Mouse (Mus musculus): ENCODE measurements around the gene Timm17b. TPM values are rescaled to one million over a fixed set of nuclear protein-coding genes. Genes with fewer than 3 reads are reported as not detected.

Gene Timm17b
- polyA plus RNA-seq (2017; shearing (Covaris generic)), result 100 to 1,000 TPM; 130 to 136 TPM

DNA sequence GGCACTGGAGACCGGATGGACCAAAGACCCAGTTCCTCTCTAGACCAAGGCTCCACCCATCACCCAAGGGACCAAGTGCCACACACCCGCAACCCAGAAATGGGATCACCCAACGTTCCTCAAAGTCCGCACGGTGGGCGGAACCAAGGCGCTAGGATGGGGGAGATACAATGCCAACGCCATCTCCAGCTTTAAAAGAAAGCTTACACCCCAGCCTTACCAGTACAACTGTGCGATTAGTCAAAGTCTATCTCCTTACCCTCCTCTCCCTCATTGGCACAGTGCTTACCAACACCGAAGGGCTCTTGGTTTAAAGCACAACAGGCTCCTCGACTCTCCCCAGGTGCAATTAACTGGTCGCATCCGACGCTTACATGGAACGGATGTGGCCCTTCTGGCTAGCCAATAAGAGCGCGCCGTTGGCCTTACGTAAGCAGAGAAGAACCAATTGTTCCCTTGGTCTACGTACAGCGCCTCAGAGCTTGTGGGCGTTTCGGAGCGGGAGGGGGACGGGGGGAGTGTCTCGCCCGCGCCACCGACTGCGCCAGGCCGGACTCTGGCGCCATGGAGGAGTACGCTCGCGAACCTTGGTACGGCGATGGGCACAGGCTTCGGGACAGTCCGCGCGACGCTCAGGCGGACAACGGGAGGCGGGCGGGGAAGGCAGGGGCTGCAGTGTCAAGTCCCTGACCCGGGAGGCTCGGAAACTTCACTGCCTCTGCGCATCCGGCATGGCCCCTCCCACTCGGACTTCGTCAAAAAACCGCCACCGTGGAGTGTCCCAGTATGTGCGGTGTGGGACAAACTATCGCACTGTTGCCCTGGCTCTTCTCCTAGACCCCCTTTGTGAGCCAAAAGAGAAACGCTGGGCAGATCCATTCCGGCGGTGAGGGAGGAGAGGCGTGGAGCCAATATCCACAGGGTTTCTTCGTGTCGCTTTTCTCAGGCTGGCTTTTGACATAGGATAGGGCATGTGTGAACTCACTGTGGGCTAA is at the start of gene Timm17b, which contains the start of gene Pqbp1:
TSS of gene Timm17b (plus strand) at position 478 of the 995 bp plus-strand sequence.
TSS of gene Pqbp1 (minus strand) at position 390 of the 995 bp plus-strand sequence.

DNA sequence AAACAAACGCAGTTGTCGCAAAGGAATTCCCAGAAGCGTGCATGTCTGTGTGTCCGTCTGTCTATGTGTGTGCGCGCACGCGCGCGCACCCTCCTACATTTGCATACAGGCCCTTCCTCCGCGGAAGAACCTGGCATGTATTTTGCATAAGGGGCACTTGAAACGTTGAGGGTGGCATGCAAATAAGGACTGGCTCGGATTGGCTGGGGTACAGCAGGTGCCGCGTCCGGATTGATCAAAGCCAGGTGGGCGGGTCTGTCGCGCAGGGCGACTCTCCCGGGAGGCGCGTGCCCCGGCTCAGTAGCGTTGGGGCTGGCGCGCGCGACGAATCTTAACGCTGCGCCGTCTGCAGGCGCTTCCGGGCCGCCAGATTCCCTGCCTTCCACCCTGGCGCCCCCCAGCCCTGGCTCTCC is 21.1 kb upstream of the Timm17b start, which contains the start of gene Pim2:
TSS of gene Pim2 (plus strand) at position 256 of the 413 bp plus-strand sequence.

DNA sequence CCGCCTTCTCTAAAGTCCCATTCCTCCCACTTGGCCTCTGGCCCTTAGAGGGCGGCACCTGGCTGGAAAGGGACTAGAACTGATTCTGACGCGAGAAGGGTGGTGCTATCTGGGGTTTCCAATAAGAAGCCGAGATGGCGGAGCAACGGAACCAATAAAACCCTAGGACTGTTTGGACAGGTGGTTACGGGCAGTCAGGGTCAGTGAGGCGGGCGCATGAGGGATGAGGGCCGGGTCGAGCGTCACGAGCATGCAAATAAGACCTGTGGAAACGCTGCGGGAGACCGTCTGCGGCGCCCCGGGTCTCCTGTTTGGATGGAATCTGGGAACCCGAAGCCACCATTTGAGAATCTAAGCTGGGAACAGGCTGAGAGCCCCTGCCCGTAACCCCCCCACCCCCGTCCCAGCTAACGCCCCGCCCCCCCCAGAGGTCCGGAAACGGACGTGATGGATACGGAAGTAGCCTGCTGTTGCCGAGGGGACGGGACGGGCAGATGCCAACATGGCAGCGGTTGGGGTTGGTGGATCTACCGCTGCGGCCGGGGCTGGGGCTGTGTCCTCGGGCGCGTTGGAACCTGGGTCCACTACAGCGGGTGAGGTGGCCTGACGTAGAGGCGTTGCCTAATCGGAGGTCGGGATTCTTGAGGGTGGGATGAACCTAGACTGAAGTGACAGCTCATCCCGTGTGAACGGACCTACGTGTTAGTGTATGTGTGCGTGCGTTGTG is 15.2 kb upstream of the Timm17b start, which contains the start of gene Slc35a2:
TSS of gene Slc35a2 (plus strand) at position 188 of the 727 bp plus-strand sequence.

DNA sequence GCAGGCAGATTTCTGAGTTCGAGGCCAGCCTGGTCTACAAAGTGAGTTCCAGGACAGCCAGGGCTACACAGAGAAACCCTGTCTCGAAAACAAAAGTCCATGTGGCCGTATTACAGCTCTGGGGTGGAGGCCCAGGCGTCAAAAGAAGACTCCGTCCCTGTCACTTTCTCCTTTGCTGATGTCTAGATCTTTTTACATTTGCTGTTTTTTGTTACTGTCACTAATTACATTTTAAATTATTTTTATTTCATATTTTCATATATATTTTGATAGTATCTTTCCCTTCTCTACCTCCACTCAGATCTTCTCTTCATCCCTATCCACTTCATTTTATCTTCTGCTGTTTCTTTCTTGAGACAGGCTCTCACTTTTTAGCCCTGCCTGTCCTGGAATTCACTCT is 8.6 kb downstream of the Timm17b start, which contains the start of gene Gm10491:
TSS of gene Gm10491 (minus strand) at position 101 of the 400 bp plus-strand sequence.

DNA sequence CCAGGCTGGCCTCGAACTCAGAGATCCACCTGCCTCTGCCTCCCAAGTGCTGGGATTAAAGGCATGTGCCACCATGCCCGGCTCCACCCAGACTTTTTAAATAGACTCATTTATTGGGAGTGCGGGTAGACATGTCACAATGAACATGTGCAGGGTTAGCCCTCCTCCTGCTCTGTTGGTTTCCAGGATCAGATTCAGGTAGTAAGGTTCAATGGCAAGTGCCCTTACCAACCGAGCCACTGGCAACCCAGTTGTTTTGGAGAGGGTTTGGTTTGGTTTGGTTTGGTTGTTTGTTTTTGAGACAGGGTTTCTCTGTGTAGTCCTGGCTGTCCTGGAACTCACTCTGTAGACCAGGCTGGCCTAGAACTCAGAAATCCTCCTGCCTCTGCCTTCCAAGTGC is 10.1 kb downstream of the Timm17b start, which contains the start of gene Gm10490:
TSS of gene Gm10490 (plus strand) at position 301 of the 400 bp plus-strand sequence.

DNA sequence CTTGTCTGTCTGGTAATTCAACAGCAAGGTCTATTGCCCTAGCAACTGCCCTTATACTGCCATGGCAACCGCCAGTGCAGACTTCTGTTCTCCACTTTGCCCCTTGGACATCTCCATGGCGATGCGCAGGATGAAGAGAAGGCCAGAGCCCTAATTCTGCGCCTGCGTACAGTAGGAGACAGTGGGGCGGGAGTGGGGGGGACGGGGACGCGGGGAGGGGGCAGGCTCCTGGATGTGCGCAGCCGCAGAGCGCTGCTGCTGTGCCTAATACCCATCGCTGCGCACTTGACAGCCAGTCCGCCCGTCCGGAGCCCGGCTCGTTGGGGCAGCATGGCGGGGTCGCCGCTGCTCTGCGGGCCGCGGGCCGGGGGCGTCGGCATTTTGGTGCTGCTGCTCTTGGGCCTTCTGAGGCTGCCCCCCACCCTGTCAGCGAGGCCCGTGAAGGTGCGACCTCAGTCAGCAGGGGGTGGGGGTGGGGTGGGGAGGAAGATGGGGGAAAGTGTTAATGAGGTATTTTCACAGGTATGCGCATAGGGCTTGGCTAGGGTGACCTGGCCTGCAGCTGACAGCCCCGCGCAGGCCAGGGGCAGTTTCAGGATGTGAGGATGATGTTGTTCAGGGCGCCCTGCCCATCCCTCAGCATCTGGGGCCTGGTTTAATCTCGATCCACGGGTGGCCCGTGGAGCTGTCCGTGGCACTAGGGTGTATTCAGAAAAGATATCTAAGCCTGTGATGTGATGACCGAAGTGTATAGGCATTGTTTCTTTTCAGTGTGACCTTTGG is 20.6 kb downstream of the Timm17b start, which contains the start of gene Pcsk1n:
TSS of gene Pcsk1n (plus strand) at position 222 of the 783 bp plus-strand sequence.

DNA sequence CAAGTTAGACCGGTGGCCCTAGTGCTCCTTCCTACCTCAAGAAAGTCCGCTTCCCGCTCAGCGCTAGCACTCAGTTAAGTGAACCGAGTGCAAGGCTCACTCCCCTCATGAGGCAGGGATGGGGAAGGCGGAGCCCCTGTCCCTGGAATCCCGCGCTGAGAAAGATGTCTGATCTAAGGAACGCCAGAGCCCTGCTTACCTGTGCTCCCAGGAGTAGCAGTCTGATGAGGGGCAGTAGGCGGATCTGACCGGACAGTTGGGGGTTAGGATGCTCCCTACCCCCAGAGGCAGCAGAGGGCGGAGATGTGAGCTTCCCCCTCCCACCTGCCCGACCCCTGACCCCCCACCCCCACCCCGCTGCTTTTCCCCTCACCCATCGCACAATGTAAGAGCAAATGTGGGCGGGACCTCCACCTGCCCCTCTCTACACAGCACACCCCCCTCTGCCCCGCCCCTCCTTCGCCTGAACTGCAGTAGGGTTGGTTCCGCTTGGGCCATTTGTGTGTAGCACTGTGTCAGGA is 29.2 kb downstream of the Timm17b start, which contains the start of gene Eras:
TSS of gene Eras (minus strand) at position 338 of the 521 bp plus-strand sequence.

DNA sequence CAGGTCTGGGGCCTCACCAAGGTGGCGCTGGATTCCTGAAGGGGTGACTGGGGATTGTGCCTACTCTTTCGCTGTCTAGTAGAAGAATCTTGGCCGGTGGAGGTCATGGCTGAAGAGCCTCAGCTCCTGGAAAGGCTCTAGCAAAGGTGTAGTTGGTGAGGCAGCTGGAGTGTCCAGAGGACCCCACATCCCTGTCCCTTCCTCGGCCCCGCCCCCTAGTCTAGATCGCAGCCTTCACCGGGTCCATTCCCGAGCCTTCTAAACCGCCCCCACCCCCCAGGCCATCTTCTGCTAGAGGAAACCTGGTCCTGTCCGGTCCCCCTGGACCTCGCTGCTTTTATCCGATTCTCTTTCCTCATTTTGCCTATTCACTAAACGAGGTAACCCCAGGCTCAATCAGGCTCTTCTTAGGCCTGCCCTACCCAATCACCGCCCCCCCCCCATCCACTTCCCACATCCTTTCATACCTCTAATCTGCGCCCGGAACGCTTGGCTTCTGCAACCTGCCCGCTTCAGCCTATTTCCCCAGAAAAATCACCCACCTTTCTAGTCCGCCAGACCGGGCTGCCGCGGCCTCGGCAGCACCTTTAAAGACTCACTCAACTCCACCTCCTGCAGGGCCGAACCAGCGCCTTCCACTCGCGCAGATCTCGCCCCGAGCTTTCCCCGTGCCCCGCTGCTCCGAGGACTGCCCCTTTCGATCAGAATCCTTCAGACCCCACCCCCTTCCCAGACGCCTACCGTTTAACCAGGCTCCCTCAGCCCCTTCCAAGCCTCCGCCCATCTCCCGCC is 48.1 kb downstream of the Timm17b start, which contains the start of gene Hdac6:
TSS of gene Hdac6 (minus strand) at position 782 of the 792 bp plus-strand sequence.

Other genes with a start within 250 kb of the Timm17b start
- 10 to 100 TPM; 28.9 to 30.0 TPM for gene Prickle3, start 242.1 kb upstream of the Timm17b start, polyA plus RNA-seq (2017; shearing (Covaris generic))
- gene Plp2, start 228.0 kb upstream of the Timm17b start, polyA plus RNA-seq (2017; shearing (Covaris generic)), result 10 to 100 TPM; 89.2 to 98.4 TPM
- gene Magix, start 218.1 kb upstream of the Timm17b start, polyA plus RNA-seq (2017; shearing (Covaris generic)), result not detected
- gene Gpkow, start 202.2 kb upstream of the Timm17b start, polyA plus RNA-seq (2017; shearing (Covaris generic)), result 10 to 100 TPM; 52.1 to 78.0 TPM
- gene Wdr45, start 185.0 kb upstream of the Timm17b start, polyA plus RNA-seq (2017; shearing (Covaris generic)), result 10 to 100 TPM; 75.7 to 78.1 TPM
- gene Gm45208, start 177.1 kb upstream of the Timm17b start, polyA plus RNA-seq (2017; shearing (Covaris generic)), result not detected
- 10 to 100 TPM; 36.2 to 40.3 TPM for gene Praf2, start 170.9 kb upstream of the Timm17b start, polyA plus RNA-seq (2017; shearing (Covaris generic))
- gene Ccdc120, start 148.5 kb upstream of the Timm17b start, polyA plus RNA-seq (2017; shearing (Covaris generic)), result under 1 TPM; 0.11 to 0.55 TPM
- 10 to 100 TPM; 30.6 to 35.2 TPM for gene Tfe3, start 136.8 kb upstream of the Timm17b start, polyA plus RNA-seq (2017; shearing (Covaris generic))
- gene Gripap1, start 109.6 kb upstream of the Timm17b start, polyA plus RNA-seq (2017; shearing (Covaris generic)), result 10 to 100 TPM; 95.0 to 98.3 TPM
- 1 to 10 TPM in 1 of 2 experiments, under 1 TPM in 1; 0.69 to 2.4 TPM for gene Kcnd1, start 77.1 kb upstream of the Timm17b start, polyA plus RNA-seq (2017; shearing (Covaris generic))
- 100 to 1,000 TPM; 196 to 198 TPM for gene Otud5, start 58.0 kb upstream of the Timm17b start, polyA plus RNA-seq (2017; shearing (Covaris generic))
- gene Pim2, start 21.1 kb upstream of the Timm17b start, polyA plus RNA-seq (2017; shearing (Covaris generic)), result 10 to 100 TPM; 51.7 to 86.2 TPM
- gene Slc35a2, start 15.3 kb upstream of the Timm17b start, polyA plus RNA-seq (2017; shearing (Covaris generic)), result 10 to 100 TPM; 39.3 to 39.5 TPM
- 100 to 1,000 TPM; 144 to 146 TPM for gene Pqbp1, start 88 bp upstream of the Timm17b start, polyA plus RNA-seq (2017; shearing (Covaris generic))
- gene Gm10491, start 8.5 kb downstream of the Timm17b start, polyA plus RNA-seq (2017; shearing (Covaris generic)), result not detected
- gene Gm10490, start 10.2 kb downstream of the Timm17b start, polyA plus RNA-seq (2017; shearing (Covaris generic)), result not detected
- under 1 TPM in 1 of 2 experiments, not detected in 1; 0.38 TPM for gene Pcsk1n, start 20.5 kb downstream of the Timm17b start, polyA plus RNA-seq (2017; shearing (Covaris generic))
- under 1 TPM in 1 of 2 experiments, not detected in 1; 0.44 TPM for gene Eras, start 29.2 kb downstream of the Timm17b start, polyA plus RNA-seq (2017; shearing (Covaris generic))
- 10 to 100 TPM; 13.0 to 14.0 TPM for gene Hdac6, start 48.5 kb downstream of the Timm17b start, polyA plus RNA-seq (2017; shearing (Covaris generic))
- 10 to 100 TPM; 25.9 to 28.4 TPM for gene Gata1, start 78.7 kb downstream of the Timm17b start, polyA plus RNA-seq (2017; shearing (Covaris generic))
- not detected for gene Glod5, start 119.1 kb downstream of the Timm17b start, polyA plus RNA-seq (2017; shearing (Covaris generic))
- 10 to 100 TPM; 22.7 to 32.2 TPM for gene Suv39h1, start 175.4 kb downstream of the Timm17b start, polyA plus RNA-seq (2017; shearing (Covaris generic))
- 10 to 100 TPM; 80.0 to 87.7 TPM for gene Was, start 191.1 kb downstream of the Timm17b start, polyA plus RNA-seq (2017; shearing (Covaris generic))
- 10 to 100 TPM; 24.4 to 32.3 TPM for gene Wdr13, start 233.5 kb downstream of the Timm17b start, polyA plus RNA-seq (2017; shearing (Covaris generic))
- 100 to 1,000 TPM; 502 to 511 TPM for gene Rbm3, start 246.5 kb downstream of the Timm17b start, polyA plus RNA-seq (2017; shearing (Covaris generic))

Measured in inflammation-experienced regulatory T-cells (primary cell).